Mouse (Mus musculus): Measurements from ENCODE around the gene Prkx.

DNA sequence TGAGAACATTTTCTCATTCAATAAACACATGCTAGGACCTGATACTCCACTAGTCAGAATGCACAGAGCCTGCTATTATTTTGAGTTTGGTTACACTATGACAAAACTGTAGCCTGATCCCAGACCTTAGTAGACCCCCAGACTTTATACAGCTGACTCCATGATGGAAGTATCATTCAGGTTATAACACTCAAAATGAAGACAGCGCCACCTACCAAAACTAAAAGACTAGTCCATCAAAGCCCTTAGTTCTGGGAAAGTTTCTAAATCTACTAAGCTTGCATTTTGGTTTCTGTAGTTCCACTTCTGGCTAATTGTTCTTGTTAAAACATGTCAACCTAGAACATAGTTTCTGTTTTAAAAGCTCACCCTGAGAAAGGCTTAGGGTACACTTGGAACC is 838 bp upstream of the Prkx start:
- TF ChIP-seq TAL1 (IDR thresholded peaks at IDR 0.05; ENCODE audit: low read length) (no peak), GATA1 (IDR thresholded peaks at IDR 0.05; ENCODE audit: low read length) (no peak)

Data from erythroblast, embryonic 14.5 days (primary cell).